Mouse (Mus musculus) testis, adult 2 months (tissue): ENCODE measurements around the gene Gramd1b.

Experiments
- CTCF ChIP-seq: fragments of 200-500 bp; IDR thresholded peaks from 2 replicates; pipeline ENCODE4 v1.5.1; 2012; ENCODE audit warnings: low read depth, mild to moderate bottlenecking, inconsistent platforms, low read length, moderate library complexity; ENCODE audit not compliant: control insufficient read depth, insufficient read depth, insufficient replicate concordance
- POLR2A ChIP-seq: fragments of 200-500 bp; IDR thresholded peaks from 2 replicates; pipeline ENCODE4 v1.6.1; 2012; ENCODE audit warnings: low read depth, mild to moderate bottlenecking, inconsistent platforms, low read length, moderate library complexity; ENCODE audit not compliant: control insufficient read depth

DNA sequence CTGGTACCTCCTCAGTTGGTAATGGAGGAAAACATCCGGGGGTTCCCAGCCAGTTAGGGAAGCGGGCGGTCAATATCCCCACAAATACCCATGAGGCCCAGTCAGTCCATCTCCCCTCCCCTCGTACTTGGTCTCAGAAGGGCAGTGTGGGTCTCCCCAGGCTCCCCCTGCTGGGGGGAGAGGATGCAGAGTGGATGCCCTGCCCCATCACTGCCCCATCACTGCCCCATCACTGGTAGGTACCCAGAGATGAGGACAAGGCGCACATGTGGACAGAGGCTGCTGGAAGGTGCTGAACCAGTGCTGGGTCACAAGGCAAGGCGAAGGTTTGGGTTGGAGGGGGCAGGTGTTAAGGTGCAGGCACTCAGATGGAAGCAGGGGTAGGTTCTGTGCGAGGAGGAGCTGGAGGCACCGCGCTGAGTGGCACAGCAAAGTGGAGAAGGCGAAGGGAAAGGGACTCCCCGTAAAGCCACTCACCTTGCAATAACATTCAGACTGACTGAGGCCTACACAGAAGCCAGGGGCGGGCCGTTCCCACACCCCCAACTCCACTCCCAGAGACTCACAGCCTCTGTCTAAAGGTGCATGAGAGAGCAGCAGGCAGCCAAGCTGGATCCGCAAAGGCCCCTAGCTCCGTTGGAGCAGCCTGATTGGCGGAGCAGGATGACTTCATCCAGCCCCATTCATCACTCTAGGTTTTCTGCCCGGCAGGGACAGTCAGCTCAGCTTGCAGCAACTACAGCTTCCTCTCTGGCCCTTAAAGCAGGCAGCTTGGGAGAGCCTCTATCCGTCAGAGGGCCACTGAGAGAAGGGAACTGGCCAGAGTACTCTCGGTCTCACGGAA lies 139.1 kb downstream of the Gramd1b start:
- TF ChIP-seq CTCF (no peak), POLR2A (no peak)
